Mouse (Mus musculus): ENCODE data around the gene C1qa.

The C1qa gene

DNA sequence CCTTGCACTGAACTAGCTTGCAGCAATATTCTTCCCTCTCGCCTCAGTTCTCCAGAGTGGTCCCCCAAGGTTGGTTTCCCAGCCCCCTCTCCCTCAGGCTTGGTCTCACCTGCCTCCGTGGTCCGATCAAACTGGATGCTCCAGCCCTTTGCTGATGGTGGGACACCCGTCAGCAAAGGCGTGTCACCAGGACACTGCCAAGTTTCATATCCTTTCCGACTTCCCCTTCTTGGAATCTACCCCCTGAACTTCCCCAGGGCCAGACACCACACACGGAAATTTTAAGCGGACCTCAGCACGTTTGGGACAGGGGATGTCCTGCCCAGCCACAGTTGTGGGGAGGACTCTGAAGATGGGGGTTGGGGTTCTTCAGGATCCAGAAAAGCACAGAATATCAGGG lies at the start of gene C1qa:
Gene C1qa, minus strand, starts transcription at position 167 of the 400 bp plus-strand sequence.
- DNase-seq (ENCODE audit: inconsistent age in 2 of 2, low spot score in 1 of 2), result peak in 1 of 2 experiments; percentile 51

DNA sequence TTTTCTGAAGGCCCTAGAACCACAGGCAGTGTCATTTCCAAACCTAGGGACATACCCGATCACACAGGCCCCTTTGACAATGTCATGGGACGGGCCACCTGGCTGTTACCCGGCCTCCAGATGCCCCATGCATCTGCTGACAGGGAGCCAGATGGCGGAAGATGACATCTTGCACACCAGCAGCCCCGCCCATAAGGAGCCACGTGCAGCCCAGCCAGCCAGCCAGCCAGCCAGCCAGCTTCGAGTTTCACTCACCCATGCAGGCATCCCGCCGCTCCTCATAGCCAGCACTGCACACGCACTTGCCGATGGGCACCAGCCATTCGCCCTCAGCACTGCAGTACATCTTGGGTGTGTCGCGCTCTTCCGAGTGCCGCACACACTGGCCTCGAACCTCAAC lies 46.8 kb upstream of the C1qa start:
- no peak for DNase-seq (ENCODE audit: inconsistent age in 2 of 2, low spot score in 1 of 2)

DNA sequence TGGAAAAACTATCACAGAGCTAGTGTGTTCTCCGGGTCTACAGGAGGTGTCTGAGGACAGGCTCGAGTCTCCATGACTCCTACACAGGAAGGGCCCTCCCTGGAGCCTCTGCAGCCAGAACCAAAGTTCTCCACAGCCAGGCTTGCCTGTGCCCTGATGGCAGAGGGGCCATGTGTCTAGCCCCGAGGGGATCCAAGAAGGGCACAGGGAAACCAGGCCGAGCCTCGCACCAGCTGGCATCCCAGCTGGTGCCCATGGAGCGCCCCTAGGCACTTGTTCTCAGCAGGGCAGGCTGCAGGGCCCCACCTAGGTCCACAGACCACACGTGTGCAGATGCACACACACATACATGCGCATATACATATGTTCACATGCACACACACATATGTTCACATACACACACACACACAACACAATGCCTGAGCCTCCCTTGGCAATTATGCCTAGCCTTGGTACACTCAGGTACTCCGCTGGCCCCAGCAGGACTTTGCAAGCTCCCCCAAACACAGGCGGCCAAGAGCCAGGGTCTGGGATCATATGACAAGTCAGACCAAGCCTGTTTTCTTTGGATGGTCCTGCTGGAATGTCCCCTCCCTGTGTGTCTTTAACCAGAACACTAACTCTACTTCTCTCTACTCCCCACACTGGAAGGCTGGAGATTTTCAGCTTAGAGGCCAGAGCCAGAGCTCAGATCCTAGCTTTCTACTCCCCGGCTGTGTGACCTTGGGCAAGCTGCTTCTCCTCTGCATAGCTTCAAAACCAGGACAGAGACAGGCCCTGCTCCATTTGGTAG lies 46.2 kb upstream of the C1qa start:
- DNase-seq (ENCODE audit: inconsistent age in 2 of 2, low spot score in 1 of 2), result peak in 1 of 2 experiments; percentile 43

DNA sequence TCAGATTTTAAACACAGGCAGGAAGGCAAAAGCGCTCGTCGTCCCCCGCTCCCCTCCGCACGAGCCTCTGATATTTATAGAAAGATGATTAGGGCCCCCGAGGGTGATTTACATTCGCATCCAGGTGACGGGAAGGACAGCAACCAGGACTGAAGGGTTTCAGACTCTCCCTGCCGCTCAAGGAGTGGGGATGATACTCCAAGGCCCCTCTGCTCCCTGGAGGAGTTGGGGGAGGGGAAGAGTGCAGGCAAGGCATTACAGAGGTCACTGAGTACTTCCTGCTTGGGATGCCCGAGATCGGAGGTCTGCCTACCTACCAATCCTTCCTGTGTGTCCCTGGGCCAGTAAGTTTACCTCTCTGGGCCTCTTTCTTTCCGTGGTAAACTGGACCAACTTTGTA lies 44.6 kb upstream of the C1qa start:
- DNase-seq (ENCODE audit: inconsistent age in 2 of 2, low spot score in 1 of 2), result no peak

DNA sequence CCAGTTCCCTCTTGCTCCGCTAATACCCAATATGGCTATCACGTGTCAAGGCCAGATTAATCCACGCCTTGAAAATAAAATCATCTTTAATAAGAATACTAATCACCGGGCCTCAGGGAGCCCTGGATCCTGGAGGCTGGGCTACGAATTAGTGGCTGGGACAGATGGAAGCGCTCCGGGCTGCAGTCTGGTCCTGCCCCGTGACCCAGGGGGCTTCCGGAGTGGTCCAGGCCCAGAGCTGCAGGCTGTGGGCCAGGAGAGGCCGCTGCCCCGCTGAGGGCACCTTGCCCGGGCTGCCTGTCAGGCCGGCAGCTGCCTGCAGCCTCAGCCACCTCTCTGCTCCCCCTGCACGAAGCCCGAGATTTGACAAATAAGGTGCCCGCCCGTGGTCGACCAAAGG lies 44.2 kb upstream of the C1qa start:
- peak in 1 of 2 experiments; percentile 34 for DNase-seq (ENCODE audit: inconsistent age in 2 of 2, low spot score in 1 of 2)

DNA sequence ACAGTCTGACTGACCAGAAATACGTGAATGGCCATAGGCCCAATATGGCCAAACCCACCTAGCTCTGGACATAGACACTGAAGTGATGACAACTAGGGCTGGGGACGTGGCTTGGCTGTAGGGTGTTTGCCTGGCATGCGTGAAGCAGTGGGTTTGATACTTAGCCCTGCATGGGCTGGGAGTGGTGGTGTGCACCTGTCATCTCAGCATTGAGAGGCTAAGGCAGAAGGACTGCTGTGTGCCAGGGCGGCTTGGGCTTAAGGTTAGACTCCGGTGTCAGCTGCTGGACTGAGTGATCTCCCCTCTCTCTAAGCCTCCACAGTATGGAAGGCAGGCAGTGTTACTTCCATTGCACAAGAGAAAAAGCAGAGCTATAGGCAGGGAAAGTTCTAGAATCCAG lies 39.3 kb upstream of the C1qa start:
- no peak for DNase-seq (ENCODE audit: inconsistent age in 2 of 2, low spot score in 1 of 2)

DNA sequence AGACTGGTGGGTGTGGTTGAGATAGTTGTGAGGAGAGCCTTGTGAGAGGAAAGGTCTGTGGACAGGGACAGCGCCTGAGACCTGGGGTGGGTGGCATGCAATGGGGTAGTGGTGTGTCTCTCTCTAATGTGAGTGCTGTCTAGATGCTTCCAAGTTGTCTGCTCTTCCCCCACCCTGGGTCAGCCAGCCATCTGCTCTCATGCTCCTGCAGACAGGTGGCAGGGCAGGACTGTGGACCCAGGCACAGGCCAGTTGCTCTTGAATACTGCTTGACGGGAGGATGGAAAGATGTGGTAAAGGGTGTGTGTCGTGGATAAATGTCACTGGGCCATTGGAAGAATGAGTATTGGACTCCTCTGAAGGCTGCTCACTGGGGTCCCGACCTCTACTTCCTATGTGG lies 38.7 kb upstream of the C1qa start:
- DNase-seq (ENCODE audit: inconsistent age in 2 of 2, low spot score in 1 of 2), result no peak

DNA sequence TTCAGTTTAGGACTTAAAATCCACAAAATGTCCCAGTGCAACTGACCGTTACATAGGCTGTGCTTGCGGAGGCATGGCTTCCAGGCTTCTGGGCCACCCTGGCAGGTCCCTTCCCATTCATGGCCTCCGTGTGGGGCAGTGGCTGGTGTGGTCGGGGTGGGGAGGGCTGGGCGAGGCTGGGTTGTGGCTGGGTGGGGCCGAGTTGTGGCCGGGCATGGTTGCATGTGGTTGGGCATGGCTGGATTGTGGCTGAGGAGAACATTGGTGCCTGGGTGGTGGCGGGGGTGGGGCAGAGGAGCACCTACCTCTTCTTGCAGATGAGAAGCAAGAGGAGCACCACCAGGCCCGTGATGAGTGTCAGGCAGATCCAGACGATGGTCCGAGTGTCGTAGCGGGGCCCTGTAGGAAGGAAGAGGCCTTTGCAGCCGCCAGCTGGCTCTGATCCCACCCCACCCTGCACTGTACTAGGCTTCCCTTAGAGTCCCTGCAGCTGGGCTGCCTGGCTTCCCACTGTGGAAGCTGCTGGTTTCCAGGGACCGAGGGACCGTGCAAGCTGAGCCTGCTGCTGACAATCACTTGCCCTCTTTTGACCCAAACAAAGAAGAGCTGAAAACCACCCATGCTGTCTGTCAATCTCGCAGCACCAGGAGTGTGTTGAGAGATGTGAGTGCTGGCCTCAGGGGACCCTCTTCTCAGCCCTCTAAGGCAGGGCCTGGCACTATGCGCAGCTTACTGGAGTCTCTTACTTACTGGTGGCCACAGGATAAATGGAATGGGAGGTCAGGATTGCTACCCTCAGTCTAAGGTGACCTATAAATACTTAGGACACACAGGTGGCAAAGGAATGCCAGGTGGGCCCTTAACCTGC lies 36.4 kb upstream of the C1qa start:
- no peak for DNase-seq (ENCODE audit: inconsistent age in 2 of 2, low spot score in 1 of 2)

DNA sequence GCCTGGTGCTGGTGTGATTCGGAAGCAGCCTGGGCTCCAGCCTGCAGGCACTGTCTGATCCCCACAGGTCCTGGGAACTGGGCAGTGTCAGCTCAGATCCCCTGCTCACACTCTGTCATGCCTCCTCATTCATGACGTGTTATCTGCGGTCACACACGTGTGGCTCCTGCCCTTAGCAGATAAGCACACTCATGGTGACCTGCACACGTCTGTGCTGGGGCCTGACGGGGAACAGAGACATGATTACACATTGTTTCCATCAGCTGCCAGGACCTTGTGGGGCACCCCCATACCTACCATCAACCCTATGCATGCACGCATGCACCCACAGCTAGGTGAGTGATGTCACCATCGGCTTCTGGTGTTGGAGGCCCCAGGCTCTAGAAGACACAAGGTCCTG lies 31.9 kb upstream of the C1qa start:
- DNase-seq (ENCODE audit: inconsistent age in 2 of 2, low spot score in 1 of 2), result no peak

DNA sequence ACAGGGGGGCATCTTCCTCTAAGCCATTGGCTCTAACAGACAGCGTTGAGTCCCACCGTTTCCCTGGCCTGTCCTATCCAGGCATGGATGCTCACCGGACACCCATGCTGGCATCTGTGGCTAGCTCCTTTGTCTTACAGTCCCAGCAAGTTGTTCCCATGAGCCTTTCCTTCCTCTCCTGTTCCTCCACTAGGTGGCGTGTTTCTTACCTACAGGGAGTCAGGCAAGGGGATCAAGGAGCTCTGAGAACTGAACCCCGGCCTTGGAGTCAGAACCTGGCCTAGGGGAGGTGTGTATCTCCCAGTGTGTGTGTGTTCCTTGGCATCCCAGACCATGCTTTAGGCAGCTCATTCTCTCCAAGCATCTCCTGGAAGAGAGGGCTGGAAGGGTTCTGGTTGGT lies 30.3 kb upstream of the C1qa start:
- DNase-seq (ENCODE audit: inconsistent age in 2 of 2, low spot score in 1 of 2), result peak; percentile 25 to 77

DNA sequence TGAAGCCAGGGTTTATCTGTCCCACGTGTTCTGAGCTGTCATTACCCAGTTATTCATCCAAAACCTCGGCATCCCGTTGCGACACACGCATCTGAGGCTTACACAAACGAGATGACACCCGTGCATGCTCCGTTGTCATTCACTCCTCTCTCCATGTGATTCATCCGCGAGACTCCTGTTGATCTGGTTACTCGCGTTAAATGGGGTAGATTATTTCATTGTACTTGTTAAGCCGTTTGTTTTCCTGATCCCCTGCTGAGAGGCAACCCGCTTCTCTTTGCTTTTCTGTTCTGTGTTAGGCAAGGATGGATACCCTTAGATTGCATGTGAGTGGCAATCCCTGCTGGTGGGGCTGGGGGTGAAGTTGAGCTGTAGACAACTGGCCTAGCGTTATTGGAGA lies 27.2 kb upstream of the C1qa start:
- peak in 1 of 2 experiments; percentile 48 for DNase-seq (ENCODE audit: inconsistent age in 2 of 2, low spot score in 1 of 2)

DNA sequence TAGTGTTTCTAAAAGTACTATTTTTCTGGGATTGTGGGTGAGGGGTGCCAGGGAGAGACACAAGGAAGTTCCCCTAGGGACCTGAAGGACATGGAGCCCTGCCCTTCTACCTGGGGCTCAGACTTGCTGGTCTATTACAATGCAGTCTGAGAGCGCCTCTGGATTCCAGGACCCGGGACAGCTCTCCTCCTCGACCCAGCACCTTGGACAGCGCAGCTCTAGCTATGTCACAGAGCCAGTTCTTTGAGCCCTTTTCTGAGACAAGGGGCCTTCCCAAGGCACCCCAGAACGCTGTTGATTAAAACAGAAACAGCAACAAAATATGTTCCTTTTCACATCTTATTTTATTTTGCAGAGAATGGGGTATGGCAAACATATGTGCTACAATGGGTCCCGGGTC lies 25.9 kb upstream of the C1qa start:
- DNase-seq (ENCODE audit: inconsistent age in 2 of 2, low spot score in 1 of 2), result peak; percentile 63 to 91

DNA sequence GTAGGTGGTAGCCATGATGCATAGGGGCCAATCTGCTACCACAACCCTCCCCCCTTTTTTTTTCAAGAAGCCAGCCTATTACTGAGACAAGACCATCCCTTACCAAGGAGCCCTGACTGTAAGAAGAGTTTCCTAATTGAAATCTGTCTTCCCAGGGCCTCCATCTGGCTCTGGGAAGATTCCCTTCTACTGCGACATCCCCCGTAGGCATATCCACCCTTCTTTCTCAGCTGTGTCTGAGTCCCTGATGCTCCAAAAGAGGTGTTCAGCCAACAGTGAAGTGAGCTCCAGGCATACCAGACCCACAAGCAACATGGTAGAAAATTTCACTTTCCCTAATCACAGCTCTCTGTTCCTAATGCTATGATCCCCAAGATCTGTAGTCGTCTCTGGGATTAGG lies 20.9 kb upstream of the C1qa start:
- no peak for DNase-seq (ENCODE audit: inconsistent age in 2 of 2, low spot score in 1 of 2)

DNA sequence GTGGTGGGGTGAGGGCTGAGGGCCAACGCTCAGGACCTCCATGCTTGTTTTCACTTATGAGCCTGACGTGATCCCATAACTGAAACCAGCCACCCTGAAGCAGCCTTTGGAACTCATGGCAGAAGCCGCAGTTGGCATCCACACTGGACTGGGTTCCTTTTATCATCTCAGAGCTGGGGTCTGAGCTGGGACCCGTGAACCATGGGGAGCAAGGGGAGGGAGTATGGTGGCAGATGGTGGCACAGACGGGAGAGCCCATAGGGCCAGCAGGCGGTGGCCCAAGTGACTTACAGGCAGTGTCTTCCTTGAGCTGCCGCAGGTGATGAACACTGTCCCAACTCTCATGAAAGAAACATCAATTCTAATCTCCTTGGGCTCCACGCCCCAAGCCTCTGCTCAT lies 20.2 kb upstream of the C1qa start:
- no peak for DNase-seq (ENCODE audit: inconsistent age in 2 of 2, low spot score in 1 of 2)

DNA sequence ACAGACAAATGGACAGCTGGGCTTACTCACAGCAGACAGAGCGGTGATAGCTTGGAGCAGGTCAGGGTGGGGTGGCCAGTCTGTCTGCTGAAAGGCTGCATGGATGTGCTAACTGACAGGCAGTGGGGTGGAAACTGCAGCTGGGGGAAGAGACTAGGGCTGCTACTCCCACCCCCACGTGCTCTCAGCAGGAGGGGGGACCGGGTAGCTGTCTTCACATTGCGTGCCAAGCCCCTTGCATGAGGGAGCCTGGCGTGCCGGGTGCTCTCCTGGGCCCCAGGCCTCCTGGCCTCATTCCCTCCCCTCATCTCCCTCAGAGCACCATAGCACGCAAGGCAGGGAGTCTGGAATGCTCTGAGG lies 18.5 kb upstream of the C1qa start:
- DNase-seq (ENCODE audit: inconsistent age in 2 of 2, low spot score in 1 of 2), result no peak

DNA sequence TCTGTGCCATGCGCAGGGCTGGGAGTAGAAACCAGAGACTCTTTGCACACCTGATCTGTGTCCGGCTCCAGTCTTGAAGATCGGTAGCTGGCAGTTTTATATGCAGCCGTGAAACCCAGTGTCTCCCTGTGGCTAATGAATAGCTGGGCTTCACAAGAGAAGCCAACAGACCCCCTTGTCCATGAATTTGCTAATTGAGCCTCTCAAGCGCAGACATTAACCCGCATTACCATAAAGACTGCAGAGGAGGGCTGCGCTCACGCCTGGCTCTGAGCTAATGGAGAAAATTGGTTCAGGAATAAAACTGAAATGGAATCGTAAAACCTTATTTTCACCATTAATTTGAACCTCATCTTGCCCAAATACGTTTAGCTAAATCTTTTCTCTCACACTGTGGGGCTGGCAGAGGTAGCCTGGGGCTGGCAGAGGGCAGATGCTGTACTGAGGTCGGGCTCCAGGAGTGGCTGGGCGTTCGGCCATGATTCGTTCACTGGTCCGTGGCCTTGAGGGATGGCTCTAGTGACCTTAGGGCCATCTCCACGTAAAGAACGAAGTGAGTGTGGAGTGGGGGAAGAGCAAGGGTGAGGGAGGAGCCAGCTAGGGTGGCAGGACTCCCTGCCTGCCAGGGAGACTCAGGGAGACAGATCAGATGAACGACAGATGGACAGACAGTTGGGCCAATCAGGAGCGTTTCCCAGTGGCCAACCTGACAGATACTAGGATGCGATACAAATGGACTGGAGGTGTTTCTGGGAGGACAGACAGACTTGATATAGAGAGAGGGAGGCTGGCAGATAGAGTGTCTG lies 18.0 kb upstream of the C1qa start:
- DNase-seq (ENCODE audit: inconsistent age in 2 of 2, low spot score in 1 of 2), result no peak

DNA sequence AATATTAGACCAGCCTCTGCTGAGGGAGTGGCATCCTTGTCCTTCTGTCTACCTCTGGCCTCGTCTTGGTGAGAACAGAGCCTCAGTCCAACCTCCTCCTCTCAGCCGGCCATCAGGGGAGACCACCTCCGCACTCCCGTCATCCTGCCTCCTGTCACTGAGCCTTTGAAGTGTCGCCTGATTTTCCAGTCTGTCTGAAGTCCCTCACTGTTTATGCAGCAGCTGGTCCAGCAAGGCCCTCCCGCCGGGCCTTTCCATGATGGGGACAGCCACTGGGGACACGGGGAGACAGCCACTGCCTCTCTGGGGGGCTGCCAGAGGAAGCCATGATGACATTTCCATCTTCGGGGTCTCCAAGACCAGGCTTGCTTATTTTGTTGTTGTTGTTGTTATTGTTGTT lies 14.2 kb upstream of the C1qa start:
- no peak for DNase-seq (ENCODE audit: inconsistent age in 2 of 2, low spot score in 1 of 2)

DNA sequence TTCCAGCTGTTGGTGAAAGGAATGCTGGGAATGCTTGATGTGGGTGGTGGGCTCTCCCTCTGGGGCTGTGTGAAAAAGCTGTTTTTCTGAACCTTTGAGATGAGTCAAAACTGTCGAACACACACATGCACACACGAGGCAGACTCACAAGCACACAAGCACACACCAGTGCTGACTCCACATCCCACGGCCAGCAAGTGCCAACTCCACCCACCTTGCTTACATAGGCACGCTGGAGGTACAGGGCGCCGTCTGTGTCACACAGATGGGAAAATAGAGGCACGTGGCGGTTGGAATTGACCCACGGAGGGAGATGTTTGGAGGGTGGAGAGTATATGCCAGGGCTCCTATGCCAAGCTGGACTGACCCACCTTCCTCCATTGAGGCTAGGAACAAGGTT lies 13.2 kb upstream of the C1qa start:
- no peak for DNase-seq (ENCODE audit: inconsistent age in 2 of 2, low spot score in 1 of 2)

DNA sequence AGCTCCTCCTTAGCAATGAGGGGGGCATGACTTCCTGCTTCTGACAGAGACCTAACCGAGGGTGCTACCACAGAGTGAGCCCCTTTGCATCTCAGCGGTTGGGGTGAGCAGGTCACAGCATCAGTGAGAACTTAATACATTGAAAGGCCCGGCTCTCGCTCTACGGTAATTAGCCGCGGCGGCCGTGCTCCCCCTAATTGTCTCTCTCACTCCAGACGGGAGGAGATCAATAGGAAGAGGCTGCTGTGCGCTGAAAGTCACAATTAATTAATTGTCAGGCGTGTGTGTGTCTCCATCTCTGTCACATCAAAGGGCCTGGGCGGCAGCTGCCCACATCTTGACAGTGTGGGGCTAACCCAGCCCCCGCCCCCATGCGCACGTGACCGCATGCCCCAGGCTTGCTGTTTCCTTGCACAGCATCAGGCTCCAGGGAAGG lies 12.6 kb upstream of the C1qa start:
- peak in 1 of 2 experiments; percentile 18 for DNase-seq (ENCODE audit: inconsistent age in 2 of 2, low spot score in 1 of 2)

DNA sequence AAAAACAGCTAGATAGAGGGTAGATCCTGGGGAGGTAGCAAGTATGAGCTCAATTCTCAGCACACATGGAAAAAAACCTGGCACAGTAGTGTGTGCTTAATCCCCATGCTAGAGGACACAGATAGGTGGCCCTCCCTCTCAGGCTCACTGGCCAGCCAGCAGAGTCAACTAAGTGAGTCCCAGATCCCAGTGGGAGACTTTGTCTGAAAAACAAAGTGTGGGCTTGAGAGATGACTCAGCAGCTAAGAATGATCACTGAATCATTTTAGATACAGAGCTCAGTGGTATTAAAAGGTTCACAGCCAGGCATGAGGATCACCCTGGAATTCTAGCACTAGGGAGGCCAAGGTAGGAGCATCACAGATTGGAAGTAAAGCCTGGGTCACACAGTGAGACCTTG lies 9.2 kb upstream of the C1qa start:
- no peak for DNase-seq (ENCODE audit: inconsistent age in 2 of 2, low spot score in 1 of 2)

DNA sequence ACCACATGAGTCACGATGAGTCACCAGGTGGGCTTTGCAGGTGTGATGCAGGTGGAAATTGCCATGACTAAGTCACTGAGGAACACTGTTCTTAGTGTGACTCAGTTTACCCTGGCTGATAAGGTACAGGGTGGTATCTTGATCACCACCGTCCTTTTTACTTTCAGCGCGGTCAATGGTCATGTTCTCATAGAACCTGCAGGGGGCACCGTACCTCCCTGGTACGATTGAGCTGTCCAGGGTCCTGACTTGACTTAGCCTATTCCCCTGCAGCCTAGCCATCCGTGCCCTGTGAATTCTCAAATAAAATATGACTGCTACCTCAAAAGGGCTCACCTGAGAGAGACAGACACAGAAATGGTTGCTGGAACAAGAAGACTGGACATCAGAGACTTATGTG lies 8.4 kb upstream of the C1qa start:
- peak; percentile 41 to 83 for DNase-seq (ENCODE audit: inconsistent age in 2 of 2, low spot score in 1 of 2)
